Mouse (Mus musculus) small intestine, adult 2 months (tissue): ENCODE measurements around the gene Rad51b.

ENCODE experiments used
- CTCF ChIP-seq: fragments of 200-500 bp; IDR thresholded peaks from 2 replicates; pipeline ENCODE4 v1.5.1; 2012; ENCODE audit warnings: low read depth, mild to moderate bottlenecking, control low read depth, inconsistent platforms, low read length, moderate library complexity, mixed read lengths; ENCODE audit not compliant: insufficient replicate concordance, insufficient read length; ENCODE audit errors: extremely low read depth
- POLR2A ChIP-seq: fragments of 200-500 bp; IDR thresholded peaks from 2 replicates; pipeline ENCODE4 v1.6.1; 2012; ENCODE audit warnings: low read depth, mild to moderate bottlenecking, control low read depth, inconsistent platforms, low read length, moderate library complexity

- TF ChIP-seq CTCF (no peak), POLR2A (no peak)
These were observed 138.4 kb downstream of the Rad51b start for GRCm38 (mm10) chr12:79435474-79435873.
